Mouse (Mus musculus) CH12.LX (cell line): ENCODE data around the gene Gse1. TPM values are rescaled to one million over a fixed set of nuclear protein-coding genes. Genes with fewer than 3 reads are reported as not detected.

Experiments used
- DNase-seq: peaks from one replicate; pipeline ENCODE4 v3.0.0-alpha.2; 2013; ENCODE audit errors: extremely low read depth
- H3K27ac ChIP-seq: 2 replicates; pipeline ENCODE4 v1.5.1; 2012; ENCODE audit warnings: low read depth, mild to moderate bottlenecking, control low read depth, moderate library complexity; ENCODE audit not compliant: insufficient read depth
- H3K27me3 ChIP-seq: replicated peaks from 2 replicates; pipeline ENCODE3; 2012; ENCODE audit warnings: inconsistent platforms
- H3K36me3 ChIP-seq, 2 experiments: replicated peaks in 1 of 2; 2 replicates each; pipeline versions ENCODE3 to v1.6.1; 2012; ENCODE audit warnings: inconsistent platforms in 1 of 2, low read length in 1 of 2, mild to moderate bottlenecking in 1 of 2, mixed read lengths in 1 of 2, moderate library complexity in 1 of 2; ENCODE audit not compliant: control insufficient read depth in 1 of 2, insufficient read depth in 1 of 2
- H3K4me1 ChIP-seq, 2 experiments: 2 replicates each; pipeline ENCODE4 v1.6.1; 2012; ENCODE audit warnings: inconsistent platforms in 1 of 2, moderate library complexity in 1 of 2; ENCODE audit not compliant: insufficient read depth in 2 of 2, control insufficient read depth in 1 of 2
- H3K4me2 ChIP-seq: 2 replicates; pipeline ENCODE4 v1.6.1; 2012; ENCODE audit warnings: low read depth, mild to moderate bottlenecking, control low read depth; ENCODE audit not compliant: poor library complexity, insufficient read depth, severe bottlenecking
- H3K4me3 ChIP-seq, 3 experiments: fragments of 150-350 bp in 1 of 3; sonication (generic) in 1 of 3; replicated peaks in 1 of 3; 2 replicates each; pipeline versions ENCODE3 to v1.5.1; 2011 to 2012; ENCODE audit warnings: low read depth in 2 of 3, low read length in 2 of 3, mild to moderate bottlenecking in 2 of 3, moderate library complexity in 2 of 3, control low read depth in 1 of 3, improper control_type of control experiment in 1 of 3, inconsistent platforms in 1 of 3, mixed read lengths in 1 of 3; ENCODE audit not compliant: poor library complexity in 1 of 3
- H3K79me2 ChIP-seq: replicated peaks from 2 replicates; pipeline ENCODE4 v1.6.1; 2012; ENCODE audit warnings: mild to moderate bottlenecking, moderate library complexity; ENCODE audit not compliant: control insufficient read depth, poor library complexity, insufficient read depth, severe bottlenecking; ENCODE audit errors: extremely low read depth
- H3K9ac ChIP-seq: 2 replicates; pipeline ENCODE4 v1.6.1; 2012; ENCODE audit warnings: low read depth, mild to moderate bottlenecking, control low read depth, moderate library complexity; ENCODE audit not compliant: insufficient read depth
- H3K9me3 ChIP-seq: replicated peaks from 2 replicates; pipeline ENCODE3; 2012; ENCODE audit warnings: low read length, inconsistent platforms, mixed read lengths
- BHLHE40 ChIP-seq: IDR thresholded peaks from 2 replicates; pipeline ENCODE4 v1.6.1; 2011; ENCODE audit warnings: mild to moderate bottlenecking, low read depth, low read length, improper control_type of control experiment
- CHD1 ChIP-seq: IDR thresholded peaks from 2 replicates; pipeline ENCODE4 v1.6.1; 2012; ENCODE audit warnings: low read depth, low read length, improper control_type of control experiment, inconsistent platforms
- CHD2 ChIP-seq: IDR thresholded peaks from 2 replicates; pipeline ENCODE4 v1.6.1; 2011; ENCODE audit warnings: low read length, improper control_type of control experiment
- E2F4 ChIP-seq: IDR thresholded peaks from 2 replicates; pipeline ENCODE4 v1.6.1; 2011; ENCODE audit warnings: low read depth, low read length, improper control_type of control experiment; ENCODE audit not compliant: insufficient replicate concordance
- ELF1 ChIP-seq: IDR thresholded peaks from 2 replicates; pipeline ENCODE4 v1.6.1; 2014; ENCODE audit warnings: low read depth, mild to moderate bottlenecking, inconsistent platforms, low read length, improper control_type of control experiment
- ETS1 ChIP-seq: conservative IDR thresholded peaks from 2 replicates; pipeline ENCODE4 v1.6.1; 2012; ENCODE audit warnings: low read depth, mild to moderate bottlenecking, inconsistent platforms, low read length, improper control_type of control experiment, moderate library complexity
- GABPA ChIP-seq: IDR thresholded peaks from 2 replicates; pipeline ENCODE4 v1.6.1; 2012; ENCODE audit warnings: low read depth, low read length, improper control_type of control experiment, inconsistent platforms; ENCODE audit not compliant: insufficient replicate concordance
- IRF4 ChIP-seq: IDR thresholded peaks from 2 replicates; pipeline ENCODE4 v1.6.1; 2014; ENCODE audit warnings: low read depth, mild to moderate bottlenecking, inconsistent platforms, low read length, improper control_type of control experiment
- JUN ChIP-seq: IDR thresholded peaks from 2 replicates; pipeline ENCODE4 v1.6.1; 2011; ENCODE audit warnings: low read depth, mild to moderate bottlenecking, low read length, improper control_type of control experiment, moderate library complexity; ENCODE audit not compliant: insufficient read depth
- JUND ChIP-seq: conservative IDR thresholded peaks from 2 replicates; pipeline ENCODE4 v1.6.1; 2011; ENCODE audit warnings: low read depth, low read length, improper control_type of control experiment
- MAX ChIP-seq: IDR thresholded peaks from 2 replicates; pipeline ENCODE4 v1.6.1; 2011; ENCODE audit warnings: low read length, improper control_type of control experiment
- MAZ ChIP-seq: IDR thresholded peaks from 2 replicates; pipeline ENCODE4 v1.6.1; 2012; ENCODE audit warnings: low read depth, mild to moderate bottlenecking, inconsistent platforms, low read length, improper control_type of control experiment, moderate library complexity
- MEF2A ChIP-seq: IDR thresholded peaks from 2 replicates; pipeline ENCODE4 v1.6.1; 2014; ENCODE audit warnings: low read depth, mild to moderate bottlenecking, inconsistent platforms, low read length, improper control_type of control experiment, borderline replicate concordance
- MXI1 ChIP-seq: IDR thresholded peaks from 2 replicates; pipeline ENCODE4 v1.6.1; 2011; ENCODE audit warnings: mild to moderate bottlenecking, low read depth, low read length, improper control_type of control experiment
- MYC ChIP-seq: IDR thresholded peaks from 2 replicates; pipeline ENCODE4 v1.6.1; 2011; ENCODE audit warnings: low read depth, mild to moderate bottlenecking, improper control_type of control experiment, low read length
- NELFE ChIP-seq: IDR thresholded peaks from 2 replicates; pipeline ENCODE4 v1.6.1; 2011; ENCODE audit warnings: low read depth, low read length, improper control_type of control experiment
- PAX5 ChIP-seq: IDR thresholded peaks from 2 replicates; pipeline ENCODE4 v1.6.1; 2012; ENCODE audit warnings: low read length, inconsistent platforms, mixed read lengths
- POLR2A ChIP-seq: IDR thresholded peaks from 2 replicates; pipeline ENCODE4 v1.6.1; 2011; ENCODE audit warnings: low read depth, mild to moderate bottlenecking, improper control_type of control experiment, low read length
- RAD21 ChIP-seq: IDR thresholded peaks from 2 replicates; pipeline ENCODE4 v1.6.1; 2011; ENCODE audit warnings: low read depth, mild to moderate bottlenecking, low read length, improper control_type of control experiment, moderate library complexity
- RCOR1 ChIP-seq: conservative IDR thresholded peaks from 2 replicates; pipeline ENCODE4 v1.6.1; 2012; ENCODE audit warnings: low read depth, mild to moderate bottlenecking, inconsistent platforms, low read length, improper control_type of control experiment
- SIN3A ChIP-seq: IDR thresholded peaks from 2 replicates; pipeline ENCODE4 v1.6.1; 2012; ENCODE audit warnings: low read length, improper control_type of control experiment, inconsistent platforms
- SMC3 ChIP-seq: IDR thresholded peaks from 2 replicates; pipeline ENCODE4 v1.6.1; 2011; ENCODE audit warnings: low read depth, low read length, improper control_type of control experiment
- TBP ChIP-seq: conservative IDR thresholded peaks from 2 replicates; pipeline ENCODE4 v1.6.1; 2011; ENCODE audit warnings: low read depth, low read length, improper control_type of control experiment
- USF1 ChIP-seq: IDR thresholded peaks from 2 replicates; pipeline ENCODE4 v1.6.1; 2014; ENCODE audit warnings: low read depth, mild to moderate bottlenecking, inconsistent platforms, low read length, improper control_type of control experiment
- USF2 ChIP-seq: conservative IDR thresholded peaks from 2 replicates; pipeline ENCODE4 v1.6.1; 2011; ENCODE audit warnings: low read depth, low read length, improper control_type of control experiment
- ZC3H11A ChIP-seq: IDR thresholded peaks from 2 replicates; pipeline ENCODE4 v1.6.1; 2012; ENCODE audit warnings: low read depth, mild to moderate bottlenecking, inconsistent platforms, low read length, improper control_type of control experiment
- ZNF384 ChIP-seq: IDR thresholded peaks from 2 replicates; pipeline ENCODE4 v1.6.1; 2012; ENCODE audit warnings: low read depth, low read length, improper control_type of control experiment, inconsistent platforms
- dilution Hi-C: fragments of 300-500 bp; cut with MboI; formaldehyde crosslinking; loops from 2 replicates; pipeline ENCODE4 v1.14.3; 2020; ENCODE audit warnings: low sequenced_read_pairs; ENCODE audit not compliant: extremely low pct_unique_long_range_greater_than_20kb, extremely low pct_ligation_motif_present
- in situ Hi-C: fragments of 300-500 bp; cut with MboI; formaldehyde crosslinking; loops from 3 replicates; pipeline ENCODE4 v1.14.3; 2019; ENCODE audit warnings: low sequenced_read_pairs, low pct_ligation_motif_present, low pct_unique_long_range_greater_than_20kb, mixed read lengths
- polyA plus RNA-seq: library from polyadenylated mRNA; unstranded; fragments of >175 nt; gene quantifications from 2 replicates; pipeline ENCODE4 v1.2.1, GENCODE M21; 2012; ENCODE audit warnings: low read depth; ENCODE audit not compliant: insufficient read length
- total RNA-seq, 2 experiments: library from RNA; depleted of rRNA; stranded (reverse); fragments of 300-350 nt in 1 of 2; fragments of >200 nt in 1 of 2; gene quantifications; 2 replicates each; pipeline ENCODE4 v1.2.3; 2012 to 2014

Gene Gse1
- total and polyA plus RNA-seq, 3 experiments, result 1.3 to 9.8 (median 8.5) TPM

- peaks cover 70% of the 10 kb centered on the region for H3K79me2 ChIP-seq
- no peaks in the 10 kb centered on the region for H3K9me3 ChIP-seq
- H3K4me2 ChIP-seq, result peak overlapping the region; percentile 83
- peaks cover 14% of the 10 kb centered on the region for H3K27me3 ChIP-seq
- DNase-seq, result no peak
- peak overlapping the region; percentile 57 to 64 (median 64) for H3K4me3 ChIP-seq
- H3K4me1 ChIP-seq, result peaks cover 40 to 80% of the 10 kb centered on the region in 2 experiments
- peaks cover 0 to 6% of the 10 kb centered on the region in 2 experiments for H3K36me3 ChIP-seq
- in situ Hi-C loops (loop anchor here (5.0 to 10.0 kb wide), 2 partner anchors 131 to 213 kb away; no protein-coding TSS in a partner anchor), dilution Hi-C loops (no loop called here)
- H3K9ac ChIP-seq, result peak overlapping the region; percentile 54
- H3K27ac ChIP-seq, result peak overlapping the region; percentile 75
- TF ChIP-seq GABPA, result no peak
- TF ChIP-seq MAZ, result no peak
- no peak for TF ChIP-seq SMC3
- TF ChIP-seq JUND, result no peak
- no peak for TF ChIP-seq MYC
- TF ChIP-seq ETS1, result no peak
- TF ChIP-seq POLR2A, result no peak
- no peak for TF ChIP-seq MXI1
- no peak for TF ChIP-seq BHLHE40
- no peak for TF ChIP-seq RAD21
- no peak for TF ChIP-seq ZC3H11A
- no peak for TF ChIP-seq CHD2
Observed at GRCm38 (mm10) chr8:120537818-120538396, 309.7 kb downstream of the Gse1 start.

DNA sequence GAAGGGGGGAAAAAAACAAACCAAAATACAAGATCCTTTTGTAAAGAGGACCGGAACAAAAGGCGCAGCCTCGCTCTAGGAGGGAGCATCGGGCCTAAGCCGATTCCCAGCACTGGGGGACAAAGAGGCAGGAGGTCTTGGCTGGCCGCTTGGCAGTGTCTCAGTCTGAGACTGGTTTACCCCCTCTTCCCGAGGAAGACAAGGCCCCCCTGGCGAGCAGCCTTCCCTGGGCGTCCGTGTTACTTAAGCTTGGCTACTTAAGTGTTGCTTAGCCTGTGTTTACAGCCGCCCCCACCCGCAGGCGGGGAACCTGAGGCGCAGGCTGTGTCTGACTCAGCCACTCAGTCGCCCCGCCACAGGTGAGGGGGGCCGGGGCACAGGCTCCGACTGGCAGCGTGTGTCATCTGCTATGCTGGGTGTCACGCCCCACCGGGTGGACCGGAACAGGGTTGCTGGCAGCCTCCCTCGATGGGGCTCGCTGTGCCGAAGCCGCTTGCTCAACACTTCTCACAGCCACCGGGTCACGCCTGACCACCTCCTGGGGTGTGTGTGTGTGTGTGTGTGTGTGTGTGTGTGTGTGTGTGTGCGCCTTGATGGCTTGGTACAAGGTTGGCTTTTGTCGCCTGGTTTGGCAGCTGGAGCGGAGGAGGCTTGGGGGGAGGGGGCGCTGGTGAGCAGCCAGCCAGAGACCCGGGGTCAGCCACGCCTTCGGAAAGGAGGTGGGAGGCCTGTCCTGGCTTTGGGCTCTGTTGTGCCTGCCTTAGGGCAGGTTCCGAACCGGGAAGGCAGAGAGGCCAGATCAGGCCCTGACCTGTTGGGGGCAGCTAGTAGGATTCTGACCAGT, 310.4 kb downstream of the Gse1 start:
- dilution Hi-C loops, result no loop called here
- in situ Hi-C loops, result loop anchor here (5.0 to 10.0 kb wide), 2 partner anchors 131 to 214 kb away; no protein-coding TSS in a partner anchor
- Histone ChIP-seq H3K9me3 (no peaks in the 10 kb centered on the region), H3K9ac (peak overlapping the region; percentile 54; the same call in 1 of the 2 replicates), H3K4me1 (peaks cover 41 to 80% of the 10 kb centered on the region in 2 experiments), H3K27me3 (peaks cover 14% of the 10 kb centered on the region), H3K79me2 (peaks cover 72% of the 10 kb centered on the region), H3K4me3 (peak overlapping the region; percentile 57 to 64 (median 64)), H3K4me2 (peak overlapping the region; percentile 83), H3K36me3 (peaks cover 0 to 7% of the 10 kb centered on the region in 2 experiments), H3K27ac (peak overlapping the region; percentile 75)
- DNase-seq, result peak; percentile 73
- TF ChIP-seq USF1 (no peak), MAZ (no peak; the same call in 1 of the 2 replicates), IRF4 (peak; percentile 46), RCOR1 (no peak), PAX5 (no peak), MAX (peak; percentile 76; the same call in 1 of the 2 replicates), ZC3H11A (no peak), CHD2 (peak; percentile 18; the same call in 1 of the 2 replicates), TBP (no peak), MXI1 (peak; percentile 85), NELFE (no peak), JUND (no peak), SIN3A (peak; percentile 70), E2F4 (no peak), USF2 (no peak), RAD21 (no peak; the same call in 1 of the 2 replicates), ZNF384 (no peak), MEF2A (no peak), CHD1 (no peak), SMC3 (peak; percentile 16; the same call in 1 of the 2 replicates), POLR2A (no peak; the same call in 1 of the 2 replicates), ELF1 (0 out of 2 replicates have a peak, but pooled peaks have one; percentile 43), MYC (no peak), JUN (no peak), GABPA (no peak)
